Mouse (Mus musculus) limb, embryonic 10.5 days (tissue): Measurements from ENCODE around the gene Igsf8. TPM values are rescaled to one million over a fixed set of nuclear protein-coding genes. Genes with fewer than 3 reads are reported as not detected.
A peak's percentile ranks its signal among the peaks of the same experiment; 100 is the strongest.

Source experiments
- DNase-seq: peaks from one replicate; pipeline ENCODE4 v3.0.0-alpha.2; 2017; ENCODE audit warnings: low spot score
- H3K27ac ChIP-seq: fragments of 300-500 bp; sonication (generic); 2 replicates; pipeline ENCODE4 v1.5.1; 2016; ENCODE audit warnings: mild to moderate bottlenecking
- H3K27me3 ChIP-seq: fragments of 300-500 bp; sonication (generic); 2 replicates; pipeline ENCODE4 v1.6.1; 2016; ENCODE audit warnings: low read depth, mild to moderate bottlenecking; ENCODE audit not compliant: poor library complexity, severe bottlenecking
- H3K36me3 ChIP-seq: fragments of 300-500 bp; sonication (generic); 2 replicates; pipeline ENCODE4 v1.6.1; 2016; ENCODE audit warnings: mild to moderate bottlenecking, moderate library complexity
- H3K4me1 ChIP-seq: fragments of 300-500 bp; sonication (generic); 2 replicates; pipeline ENCODE4 v1.6.1; 2016
- H3K4me3 ChIP-seq: fragments of 300-500 bp; sonication (generic); 2 replicates; pipeline ENCODE4 v1.5.1; 2016; ENCODE audit warnings: mild to moderate bottlenecking, moderate library complexity
- H3K9me3 ChIP-seq: fragments of 300-500 bp; sonication (generic); replicated peaks from 2 replicates; pipeline ENCODE4 v1.6.1; 2016; ENCODE audit warnings: mild to moderate bottlenecking
- WGBS: fragments of 180-500 bp; shearing (Covaris S2); methylation state at CpG from one replicate; pipeline ENCODE4 v1.1.7; 2016; 5-methylcytosine and 5-hydroxymethylcytosine counted together
- polyA plus RNA-seq: library from polyadenylated mRNA; unstranded; fragments of >200 nt; fragmentation: Nextera tagmentation; extraction: Ambion mirVana; gene quantifications from 2 replicates; pipeline ENCODE4 v1.2.1, GENCODE M21; 2016

The Igsf8 gene
- polyA plus RNA-seq, 1 experiment from 2014 or later = 40.8 TPM

DNA sequence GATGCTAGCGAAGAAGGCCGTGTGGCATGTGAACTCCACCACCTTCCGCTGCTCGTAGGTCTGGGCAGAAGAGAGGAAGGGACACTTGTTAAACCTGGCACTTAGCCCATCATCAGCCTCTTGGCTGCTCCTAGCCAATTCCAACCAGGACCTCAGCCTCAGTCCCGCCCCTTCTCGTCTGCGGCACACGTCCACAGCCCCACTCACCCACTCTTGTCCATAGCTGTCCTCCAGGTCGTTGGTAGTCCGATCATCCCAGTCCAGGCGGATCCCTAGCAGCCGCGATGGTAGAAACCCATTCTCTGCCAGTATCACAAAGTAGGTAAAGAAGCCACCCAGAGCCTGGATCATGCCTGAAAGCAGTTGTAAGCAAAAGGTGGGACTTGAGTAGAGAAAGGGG, 16.9 kb downstream of the Igsf8 start:
- DNase-seq = no peak
- Histone ChIP-seq H3K36me3 (no peaks in the 10 kb centered on the region), H3K27me3 (no peaks in the 10 kb centered on the region), H3K4me3 (no peak overlapping the region), H3K4me1 (0 out of 2 replicates have a peak, but pooled peaks cover 2% of the 10 kb centered on the region), H3K9me3 (no peaks in the 10 kb centered on the region), H3K27ac (no peak overlapping the region)
- 93% methylated on average over 13 of the region's 13 CpGs for WGBS

GRCm38 (mm10) chr1:172279768-172280509, 18.5 kb downstream of the Igsf8 start:
- no peaks in the 10 kb centered on the region for H3K27me3 ChIP-seq
- no peak for DNase-seq
- WGBS = 88% methylated on average over 16 of the region's 16 CpGs
- no peaks in the 10 kb centered on the region for H3K4me1 ChIP-seq
- no peak overlapping the region for H3K4me3 ChIP-seq
- H3K27ac ChIP-seq = no peak overlapping the region
- no peaks in the 10 kb centered on the region for H3K9me3 ChIP-seq
- no peaks in the 10 kb centered on the region for H3K36me3 ChIP-seq

DNA sequence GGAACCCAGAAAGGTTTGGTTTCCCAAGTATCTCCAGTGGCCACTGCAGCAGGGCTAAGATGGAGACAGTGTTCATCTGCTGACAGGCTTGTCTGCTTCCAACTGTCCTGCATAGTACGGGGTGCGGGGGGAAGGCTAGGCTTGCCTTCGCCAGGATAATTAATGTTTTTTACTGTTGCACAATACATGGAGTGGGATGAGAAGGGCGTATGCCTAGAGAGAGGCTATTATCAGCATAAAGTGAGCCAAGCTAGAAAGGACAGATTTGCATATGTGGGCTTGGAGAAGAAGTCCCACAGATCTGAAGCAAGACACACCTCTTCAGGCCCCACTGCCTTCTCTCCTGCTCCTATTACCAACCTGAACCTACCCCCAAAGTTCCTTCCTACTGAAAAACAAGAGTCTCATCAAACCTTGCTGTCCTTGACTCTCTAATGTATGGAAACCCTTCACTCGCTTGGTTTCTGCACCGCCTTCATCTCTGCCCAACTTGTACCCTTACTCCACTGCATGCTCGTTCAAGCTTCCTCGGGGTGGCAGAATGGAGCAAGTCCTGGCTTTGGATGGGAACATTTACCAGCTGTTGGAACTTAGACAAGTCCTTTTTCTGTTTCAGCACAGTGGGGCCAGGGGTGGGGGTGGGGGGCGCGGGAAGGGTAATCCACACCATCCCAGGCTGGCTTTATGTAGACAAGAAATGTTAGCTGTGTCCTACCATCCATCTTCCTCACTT, 20.2 kb downstream of the Igsf8 start:
- no peaks in the 10 kb centered on the region for H3K9me3 ChIP-seq
- H3K27me3 ChIP-seq = no peaks in the 10 kb centered on the region; the same call in 1 of the 2 replicates
- no peak overlapping the region for H3K4me3 ChIP-seq
- H3K4me1 ChIP-seq = no peaks in the 10 kb centered on the region
- no peak for DNase-seq
- no peaks in the 10 kb centered on the region for H3K36me3 ChIP-seq
- WGBS = 84% methylated on average over 10 of the region's 10 CpGs
- H3K27ac ChIP-seq = no peak overlapping the region

- 93% methylated on average over 6 of the region's 6 CpGs for WGBS
- no peak for DNase-seq
- Histone ChIP-seq H3K27me3 (no peaks in the 10 kb centered on the region; the same call in 1 of the 2 replicates), H3K9me3 (no peaks in the 10 kb centered on the region), H3K27ac (no peak overlapping the region), H3K36me3 (no peaks in the 10 kb centered on the region), H3K4me3 (no peak overlapping the region), H3K4me1 (no peaks in the 10 kb centered on the region)
These were observed 21.6 kb downstream of the Igsf8 start for GRCm38 (mm10) chr1:172283073-172283472.

DNA sequence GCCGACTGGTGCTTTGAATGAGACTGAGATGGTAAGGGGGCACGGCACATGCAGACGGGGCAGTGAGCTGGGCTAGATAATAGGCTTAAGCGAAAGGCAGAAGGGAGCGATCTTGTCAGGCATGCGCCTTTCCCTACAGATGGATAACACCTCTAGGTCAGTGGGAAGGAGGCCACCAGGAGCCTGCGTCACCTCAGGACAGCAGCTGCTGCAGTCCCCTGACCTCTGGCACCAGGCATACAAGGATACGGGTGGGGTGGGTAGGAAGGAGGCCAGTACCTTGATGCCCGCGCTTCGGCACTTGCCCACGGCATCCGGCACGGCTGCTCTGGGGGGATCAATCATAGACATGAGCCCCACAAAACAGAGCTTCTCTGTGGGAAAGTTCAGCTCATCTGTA, 22.8 kb downstream of the Igsf8 start:
- 88% methylated on average over 14 of the region's 14 CpGs for WGBS
- Histone ChIP-seq H3K27me3 (no peaks in the 10 kb centered on the region; the same call in 1 of the 2 replicates), H3K9me3 (no peaks in the 10 kb centered on the region), H3K36me3 (no peaks in the 10 kb centered on the region), H3K4me1 (no peaks in the 10 kb centered on the region), H3K27ac (no peak overlapping the region), H3K4me3 (no peak overlapping the region)
- no peak for DNase-seq

GRCm38 (mm10) chr1:172286740-172287139, 25.3 kb downstream of the Igsf8 start:
- Histone ChIP-seq H3K27me3 (no peaks in the 10 kb centered on the region; the same call in 1 of the 2 replicates), H3K27ac (no peak overlapping the region), H3K4me3 (no peak overlapping the region), H3K4me1 (no peaks in the 10 kb centered on the region), H3K36me3 (no peaks in the 10 kb centered on the region), H3K9me3 (no peaks in the 10 kb centered on the region)
- WGBS = 93% methylated on average over 5 of the region's 5 CpGs
- no peak for DNase-seq

- 89% methylated on average over 11 of the region's 11 CpGs for WGBS
- Histone ChIP-seq H3K27ac (no peak overlapping the region), H3K4me1 (no peaks in the 10 kb centered on the region), H3K9me3 (no peaks in the 10 kb centered on the region), H3K27me3 (no peaks in the 10 kb centered on the region; the same call in 1 of the 2 replicates), H3K36me3 (no peaks in the 10 kb centered on the region), H3K4me3 (no peak overlapping the region)
- DNase-seq = no peak
These were observed 27.6 kb downstream of the Igsf8 start for GRCm38 (mm10) chr1:172288900-172289616.

GRCm38 (mm10) chr1:172289617-172289946, 28.1 kb downstream of the Igsf8 start:
- Histone ChIP-seq H3K9me3 (no peaks in the 10 kb centered on the region), H3K27ac (no peak overlapping the region), H3K4me3 (no peak overlapping the region), H3K36me3 (no peaks in the 10 kb centered on the region), H3K27me3 (no peaks in the 10 kb centered on the region; the same call in 1 of the 2 replicates), H3K4me1 (no peaks in the 10 kb centered on the region; the same call in 1 of the 2 replicates)
- WGBS = 83% methylated on average over 3 of the region's 3 CpGs
- DNase-seq = no peak

- no peaks in the 10 kb centered on the region for H3K9me3 ChIP-seq
- H3K27me3 ChIP-seq = peaks cover 15% of the 10 kb centered on the region; the same call in 1 of the 2 replicates
- peaks cover 31% of the 10 kb centered on the region for H3K4me1 ChIP-seq
- no peaks in the 10 kb centered on the region for H3K36me3 ChIP-seq
- H3K4me3 ChIP-seq = no peak overlapping the region
- 86% methylated on average over 2 of the region's 2 CpGs for WGBS
- DNase-seq = no peak
- H3K27ac ChIP-seq = no peak overlapping the region
These were observed 31.4 kb downstream of the Igsf8 start for GRCm38 (mm10) chr1:172292880-172293279.

GRCm38 (mm10) chr1:172293449-172293848, 32.0 kb downstream of the Igsf8 start:
- H3K36me3 ChIP-seq = no peaks in the 10 kb centered on the region
- 89% methylated on average over 11 of the region's 11 CpGs for WGBS
- H3K9me3 ChIP-seq = no peaks in the 10 kb centered on the region
- H3K4me3 ChIP-seq = no peak overlapping the region
- H3K4me1 ChIP-seq = peaks cover 37% of the 10 kb centered on the region
- DNase-seq = no peak
- H3K27ac ChIP-seq = 0 out of 2 replicates have a peak overlapping the region, but pooled peaks have one; percentile 20
- peaks cover 15% of the 10 kb centered on the region; the same call in 1 of the 2 replicates for H3K27me3 ChIP-seq

DNA sequence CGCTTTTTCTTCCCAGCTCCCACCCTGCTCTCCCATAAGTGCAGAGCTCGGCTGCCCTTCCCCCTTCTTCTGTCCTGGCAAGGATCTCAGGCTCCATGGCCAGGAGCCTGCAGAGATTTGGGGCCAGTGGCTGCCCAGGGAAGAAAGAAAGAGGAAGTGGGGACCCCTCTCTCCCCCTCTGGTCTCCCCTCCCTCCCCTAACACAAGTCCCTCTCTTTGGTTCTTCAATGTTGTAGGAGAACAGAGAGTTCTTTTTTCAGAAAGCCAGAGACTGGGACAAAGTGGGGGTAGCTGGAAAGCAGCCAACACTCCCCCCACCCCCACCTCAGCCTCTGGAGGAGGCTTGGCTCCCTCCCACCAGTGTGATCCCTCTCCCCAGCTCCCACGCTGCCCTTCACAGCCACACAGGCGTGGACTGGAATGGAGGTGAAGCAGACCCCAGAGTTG, 34.3 kb downstream of the Igsf8 start:
- H3K36me3 ChIP-seq = no peaks in the 10 kb centered on the region
- H3K27ac ChIP-seq = peak overlapping the region; percentile 83
- 44% methylated on average over 4 of the region's 4 CpGs for WGBS
- no peak overlapping the region; the same call in 1 of the 2 replicates for H3K4me3 ChIP-seq
- H3K4me1 ChIP-seq = peaks cover 60% of the 10 kb centered on the region
- DNase-seq = no peak
- no peaks in the 10 kb centered on the region for H3K9me3 ChIP-seq
- peaks cover 25% of the 10 kb centered on the region; the same call in 1 of the 2 replicates for H3K27me3 ChIP-seq

DNA sequence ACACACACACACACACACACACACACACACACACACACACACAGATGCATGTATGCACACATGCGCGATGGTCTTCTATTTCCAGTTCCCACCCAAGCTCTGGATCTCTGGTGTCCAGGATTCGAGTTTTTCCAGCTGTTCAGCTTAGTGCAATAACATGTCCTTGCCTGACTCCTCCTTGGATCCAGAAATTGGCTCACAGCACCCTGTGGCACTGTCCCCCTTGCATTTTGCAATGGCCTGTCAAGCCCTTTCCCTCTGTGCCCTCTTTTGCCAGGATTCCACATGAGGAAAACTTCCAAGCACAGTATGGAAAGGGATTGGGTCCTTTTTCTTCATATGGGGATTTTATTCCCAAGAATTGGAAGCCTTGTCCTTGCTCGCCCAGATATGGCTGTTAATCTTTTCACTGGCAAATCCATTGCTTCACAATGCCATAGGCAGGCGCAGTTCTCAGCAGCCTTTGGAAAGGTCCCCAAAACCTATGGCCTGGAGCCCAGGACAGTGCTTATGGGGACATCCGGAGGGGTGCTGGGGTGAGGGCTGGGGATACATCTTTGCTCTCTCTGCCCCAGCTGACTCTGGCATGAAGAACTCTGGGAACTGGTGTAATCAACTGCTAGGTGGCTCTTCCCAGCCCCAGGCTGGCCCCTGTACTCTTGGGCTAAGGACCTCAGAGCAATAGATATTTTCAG, 35.5 kb downstream of the Igsf8 start:
- 86% methylated on average over 6 of the region's 6 CpGs for WGBS
- peak overlapping the region; percentile 83 for H3K27ac ChIP-seq
- H3K4me3 ChIP-seq = peak overlapping the region; percentile 39; the same call in 1 of the 2 replicates
- H3K9me3 ChIP-seq = no peaks in the 10 kb centered on the region
- no peak for DNase-seq
- no peaks in the 10 kb centered on the region for H3K36me3 ChIP-seq
- H3K4me1 ChIP-seq = peaks cover 72% of the 10 kb centered on the region
- H3K27me3 ChIP-seq = peaks cover 25% of the 10 kb centered on the region; the same call in 1 of the 2 replicates
